Mouse (Mus musculus) naive thymus-derived CD4-positive, alpha-beta T cell, adult 2 months (primary cell): ENCODE results near the gene Mgat4c.
"Not testable (repeated sequence)": the region's sequence is repeated elsewhere in the genome, so short reads cannot be mapped to it uniquely, and the experiment has no call there.

Source experiments
- DNase-seq: peaks from one replicate; pipeline ENCODE4 v3.0.0-alpha.2; 2011; ENCODE audit warnings: low read depth

Gene Mgat4c

DNA sequence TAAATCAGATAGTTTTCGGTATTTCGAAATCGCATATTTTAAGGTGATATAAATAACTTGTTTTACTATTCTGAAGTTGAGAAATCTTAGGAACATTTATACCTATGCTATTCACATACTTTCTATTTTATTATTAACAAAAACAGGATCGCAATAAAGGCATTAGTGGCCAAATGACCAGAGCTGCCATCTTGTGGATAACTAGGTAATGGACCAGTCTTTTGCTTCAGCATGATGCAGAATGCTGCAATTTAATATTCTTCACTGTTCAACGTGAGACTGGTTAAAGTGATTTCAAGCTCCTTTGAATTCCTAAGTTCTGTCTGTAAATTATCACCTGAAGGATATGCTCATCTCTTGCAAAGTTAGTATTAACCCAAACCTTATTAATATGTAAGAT lies 473.6 kb downstream of the Mgat4c start:
- DNase-seq = no peak

DNA sequence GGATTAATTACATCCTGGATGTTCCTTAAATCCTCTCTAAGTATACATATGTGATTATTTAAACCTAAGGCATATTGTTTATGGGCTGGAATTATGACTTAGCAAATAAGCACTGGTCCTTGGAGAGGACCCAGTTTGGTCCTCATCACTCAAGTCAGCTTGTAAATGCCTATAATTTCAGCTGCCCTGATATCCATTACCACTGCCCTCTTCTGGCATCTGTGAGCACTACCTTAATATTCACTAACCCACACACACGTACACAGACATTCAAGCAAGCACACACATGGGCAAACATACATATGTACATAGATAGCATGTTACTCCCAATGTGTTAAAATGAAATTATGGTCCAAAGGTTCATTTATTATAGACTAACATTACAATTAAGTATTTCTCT lies 474.6 kb downstream of the Mgat4c start:
- DNase-seq = no peak

DNA sequence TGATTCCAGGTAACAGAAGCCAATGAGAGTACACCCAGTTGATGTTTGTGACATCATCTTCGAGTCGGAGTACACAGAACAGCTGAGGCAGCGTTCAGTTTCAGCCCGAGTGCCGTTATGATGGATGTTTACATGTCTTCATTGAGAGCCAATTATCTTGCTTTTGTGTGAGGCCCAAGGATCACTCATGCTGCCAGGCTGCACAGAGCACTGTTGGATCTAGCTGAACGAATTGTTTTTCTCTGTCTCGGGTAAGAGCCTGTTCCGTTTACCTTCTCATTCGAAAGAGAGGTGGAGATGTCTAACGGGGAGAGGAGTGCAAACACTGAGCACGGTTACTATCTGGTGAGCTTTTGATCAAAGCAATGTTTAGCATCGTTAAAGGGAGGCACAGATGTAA lies 477.5 kb downstream of the Mgat4c start:
- DNase-seq = no peak

DNA sequence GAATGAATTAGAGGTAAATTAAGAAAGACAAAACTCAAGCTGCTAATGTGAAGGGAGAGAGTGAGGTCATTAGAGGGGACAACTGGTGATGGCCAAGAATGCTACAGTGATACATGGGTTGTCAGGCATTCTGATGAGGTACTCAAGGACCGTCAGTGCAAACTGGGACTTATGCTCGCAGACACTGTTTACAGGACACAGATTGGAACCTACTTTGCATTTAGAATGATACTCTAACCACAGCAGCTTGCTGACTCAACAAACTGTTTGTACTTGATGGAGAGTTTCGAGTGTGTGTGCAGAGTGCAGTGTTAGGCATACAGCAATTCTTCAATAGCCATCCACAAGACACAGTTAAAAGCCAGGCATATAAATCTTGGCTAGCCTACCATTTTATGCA lies 503.4 kb downstream of the Mgat4c start:
- DNase-seq = no peak

DNA sequence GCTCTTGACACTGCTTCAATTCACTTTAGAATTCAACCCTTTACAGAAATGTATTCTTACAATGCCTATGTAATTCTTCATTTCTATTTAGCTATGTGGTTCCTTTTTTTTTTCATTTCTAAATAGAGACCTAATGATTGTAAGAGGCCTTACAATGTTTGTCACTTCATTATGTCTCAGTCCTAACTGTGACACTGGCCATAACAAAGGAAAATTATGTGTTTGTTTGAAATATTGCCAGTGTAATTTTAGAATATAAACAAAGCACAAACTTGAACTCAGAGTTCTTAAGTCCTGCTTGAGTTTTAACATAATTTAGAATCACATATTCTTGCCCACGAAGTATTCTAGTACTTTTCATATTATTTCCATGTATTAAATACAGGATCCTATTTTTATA lies 510.4 kb downstream of the Mgat4c start:
- no peak for DNase-seq

DNA sequence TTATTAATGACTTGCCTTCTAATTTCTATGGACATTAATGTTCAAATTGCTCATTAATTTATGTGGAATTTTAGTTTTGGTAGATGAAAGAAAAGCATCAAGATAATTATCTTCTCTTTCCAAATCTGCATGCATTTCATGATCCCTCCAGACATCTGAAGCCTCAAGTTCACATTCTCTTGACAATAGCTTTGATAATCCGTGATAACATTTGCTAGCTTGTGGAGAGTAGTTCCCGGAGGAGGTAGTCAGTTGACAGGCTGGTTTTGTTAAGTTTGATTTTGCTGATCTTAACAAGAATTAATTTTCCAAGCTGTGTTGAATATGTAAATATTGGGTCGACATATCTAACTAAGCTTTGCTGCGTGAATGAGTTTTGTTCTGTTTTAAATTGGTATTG lies 515.6 kb downstream of the Mgat4c start:
- no peak for DNase-seq

DNA sequence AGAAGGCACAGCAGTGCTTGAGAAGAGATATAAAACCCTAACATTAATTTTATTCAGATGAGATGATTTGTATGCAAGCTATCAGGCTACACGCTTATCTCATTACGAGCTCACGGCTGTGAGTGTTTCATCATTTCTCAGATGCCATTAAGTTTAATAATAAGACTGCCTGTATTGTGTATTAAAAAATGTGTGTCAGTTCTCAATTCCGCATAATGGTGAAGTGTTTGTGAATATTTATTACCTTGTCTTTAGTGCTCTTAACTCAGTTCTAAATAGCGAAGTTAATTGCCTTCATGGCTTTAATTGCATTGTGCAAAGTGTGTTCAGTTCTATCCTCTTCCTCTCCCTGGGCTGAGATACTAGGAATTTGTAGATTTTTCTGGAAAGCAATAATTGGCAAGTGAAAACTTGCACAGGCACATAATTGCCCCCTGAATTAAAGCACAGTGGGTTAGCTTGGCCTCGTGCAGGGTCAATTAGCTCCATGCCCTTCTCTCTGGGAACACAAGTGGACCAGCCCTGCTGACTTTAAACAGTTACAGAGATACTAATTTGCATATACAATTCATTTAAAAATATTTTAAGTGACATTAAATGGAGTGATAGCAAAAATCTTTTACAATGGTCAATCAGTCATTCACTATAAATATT lies 557.4 kb downstream of the Mgat4c start:
- DNase-seq = no peak

DNA sequence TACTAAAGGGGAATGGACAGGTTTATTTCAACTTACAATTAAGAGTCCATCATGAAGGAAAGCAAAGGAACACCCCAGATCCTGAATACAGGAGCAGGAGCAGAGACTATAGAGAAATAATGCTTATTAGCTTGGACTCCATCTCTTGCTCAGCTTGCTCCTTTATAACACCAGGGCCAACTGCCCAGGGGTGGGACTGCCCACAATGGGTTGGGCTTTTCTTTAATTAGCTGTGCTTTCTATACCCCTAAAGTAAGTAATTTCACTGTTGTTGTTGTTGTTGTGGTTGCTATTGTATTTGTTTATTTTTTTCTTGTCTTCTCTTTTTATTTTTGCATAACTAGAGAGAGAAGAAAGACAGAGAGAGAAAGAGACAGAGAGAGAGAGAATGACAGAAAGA lies 562.6 kb downstream of the Mgat4c start:
- no peak for DNase-seq

DNA sequence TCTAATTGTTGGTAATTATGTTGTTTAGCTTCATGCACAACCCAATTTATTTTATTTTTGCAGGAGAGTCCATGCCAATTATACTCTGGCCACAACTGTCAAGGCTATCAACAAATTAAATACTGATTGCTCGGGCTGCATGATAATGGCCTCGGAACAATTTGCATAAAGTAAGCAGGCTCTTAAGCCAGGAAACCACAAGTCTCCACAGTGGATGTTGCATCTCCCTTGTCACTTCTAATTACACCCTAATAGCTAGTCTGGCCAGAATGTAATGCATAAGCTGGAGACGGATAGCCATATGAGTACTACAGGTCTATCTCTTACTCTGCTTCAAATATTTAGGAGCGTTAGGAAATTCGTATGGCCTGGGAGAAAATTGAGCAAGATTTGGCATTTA lies 563.3 kb downstream of the Mgat4c start:
- DNase-seq = no peak

DNA sequence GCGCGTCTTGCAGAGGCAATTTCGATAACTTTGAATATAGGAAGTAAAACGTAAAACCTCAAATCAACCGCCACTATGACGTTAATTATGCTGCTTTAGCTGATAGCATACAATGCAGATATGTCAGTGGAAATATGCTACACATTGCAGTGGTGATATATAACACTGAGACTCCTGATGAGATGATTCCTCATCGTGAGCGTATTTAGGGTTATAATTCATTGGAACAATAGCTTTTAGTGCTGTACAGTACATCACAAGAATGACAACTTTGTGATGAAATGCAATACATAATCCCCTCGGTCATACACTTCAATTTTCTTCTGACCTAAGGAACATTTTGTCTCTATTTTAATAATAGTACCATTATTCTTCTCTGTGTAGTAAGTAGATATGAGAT lies 564.0 kb downstream of the Mgat4c start:
- DNase-seq = no peak

DNA sequence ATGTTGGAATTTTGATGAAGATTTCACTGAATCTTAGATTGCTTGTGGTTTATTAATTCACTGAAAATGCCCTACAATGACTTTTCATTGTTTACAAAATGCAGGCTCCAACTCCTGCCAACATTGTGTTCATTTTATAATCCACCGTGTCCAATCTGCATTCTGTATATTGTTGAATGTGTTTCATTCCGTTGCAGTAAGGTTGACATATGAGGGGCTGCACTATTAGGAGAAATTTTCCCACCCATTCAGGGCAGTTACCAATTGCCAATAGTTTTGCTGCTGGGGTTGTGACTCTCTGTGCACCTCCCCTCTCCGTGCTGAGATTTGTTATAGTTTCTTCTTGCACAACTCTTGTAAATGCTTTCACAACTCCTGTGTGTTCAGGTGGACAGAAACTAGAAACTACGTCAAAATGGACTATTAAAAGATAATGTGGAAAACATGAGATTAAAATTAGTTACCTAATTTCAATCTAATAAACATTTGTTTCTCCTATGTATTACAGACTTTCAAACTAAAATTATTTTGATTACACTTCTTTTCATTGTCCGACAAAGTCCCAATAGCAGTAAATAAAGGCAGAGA lies 627.7 kb downstream of the Mgat4c start:
- no peak for DNase-seq

DNA sequence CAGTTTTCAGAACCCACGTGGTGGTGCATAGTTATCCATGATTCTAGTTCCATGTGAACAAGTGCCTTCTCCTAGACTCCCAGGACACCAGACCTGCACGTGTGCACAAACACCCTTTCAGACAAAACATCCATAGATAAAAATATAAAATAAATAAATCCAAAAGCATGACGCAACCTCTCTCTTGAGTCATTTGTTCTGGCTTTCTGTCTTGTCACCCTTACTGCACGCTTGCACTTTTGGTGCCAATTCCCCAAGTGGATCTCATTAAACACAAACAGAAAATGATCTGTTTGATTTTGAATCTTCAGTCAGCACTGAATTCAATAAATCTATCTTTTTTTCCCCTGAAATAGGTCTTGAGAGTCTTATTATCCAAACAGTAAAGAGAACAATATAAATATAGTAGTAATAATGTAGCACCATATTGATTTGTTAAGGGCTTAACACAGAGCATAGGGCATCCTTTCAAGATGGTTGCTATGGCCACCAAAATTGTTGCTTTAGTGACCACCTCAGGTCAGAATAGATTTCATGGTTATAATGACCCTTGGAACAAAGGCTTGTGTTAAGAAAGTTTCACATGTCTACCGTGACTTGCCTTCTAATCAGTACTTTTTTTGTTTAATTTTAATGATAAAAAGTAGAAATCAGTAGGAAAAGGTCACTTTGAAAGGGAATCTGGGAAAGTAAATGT lies 684.5 kb downstream of the Mgat4c start:
- DNase-seq = no peak

DNA sequence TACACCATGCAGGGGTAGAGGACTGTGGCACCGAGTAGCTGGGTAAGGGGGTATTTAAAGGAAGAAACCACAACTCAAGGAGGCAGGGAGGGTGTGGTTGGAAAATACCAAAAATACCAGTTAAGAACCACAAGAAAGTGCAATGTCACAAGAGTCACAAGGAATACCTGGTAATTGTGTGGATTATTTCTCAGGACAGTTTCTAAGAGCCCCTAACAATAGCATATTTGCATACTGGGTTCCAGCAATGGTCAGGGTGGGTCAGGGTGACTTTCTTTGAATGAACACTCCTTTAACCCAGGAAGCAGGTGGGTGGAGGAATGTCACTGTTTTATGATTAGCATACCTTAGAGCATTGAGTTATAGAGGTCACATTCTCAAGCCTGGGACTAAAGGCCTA lies 689.3 kb downstream of the Mgat4c start:
- DNase-seq = no peak

DNA sequence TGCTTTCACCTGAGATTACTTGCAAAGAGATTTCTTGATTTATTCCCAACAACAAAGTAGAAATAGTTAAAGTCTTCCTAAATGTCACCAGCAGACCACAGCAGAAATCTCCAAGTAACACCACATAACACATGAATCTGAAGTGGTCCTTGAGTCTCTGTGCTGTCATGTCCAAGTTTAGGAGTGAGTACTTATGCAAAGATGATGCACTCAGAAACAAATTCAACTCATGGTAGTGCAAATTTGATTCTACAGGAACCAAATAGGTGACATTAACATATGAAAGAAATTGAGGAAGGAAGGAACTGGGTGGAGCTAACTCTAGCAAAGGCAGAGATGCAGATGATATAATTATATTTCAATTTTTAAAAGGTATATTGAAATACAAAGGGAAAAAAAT lies 690.8 kb downstream of the Mgat4c start:
- DNase-seq = no peak

DNA sequence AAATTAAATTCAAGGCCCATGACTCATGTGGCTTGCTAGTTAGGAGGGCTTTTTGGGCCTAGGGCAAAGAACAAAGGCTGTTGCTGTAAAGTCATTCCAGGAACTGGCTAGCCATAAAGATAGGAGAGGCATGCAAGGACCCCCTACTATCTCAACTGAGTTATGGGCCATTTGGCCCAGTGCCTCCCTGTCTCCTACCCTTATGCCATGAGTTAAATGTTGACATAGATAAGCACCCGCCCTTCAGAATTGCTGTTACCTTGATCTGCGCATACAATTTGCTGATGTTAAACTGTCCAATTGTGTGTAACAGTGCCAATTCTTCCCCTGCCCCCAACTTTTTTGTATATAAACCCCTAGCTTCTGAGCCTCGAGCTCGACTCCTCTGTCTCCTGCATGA lies 692.8 kb downstream of the Mgat4c start:
- DNase-seq = no peak

DNA sequence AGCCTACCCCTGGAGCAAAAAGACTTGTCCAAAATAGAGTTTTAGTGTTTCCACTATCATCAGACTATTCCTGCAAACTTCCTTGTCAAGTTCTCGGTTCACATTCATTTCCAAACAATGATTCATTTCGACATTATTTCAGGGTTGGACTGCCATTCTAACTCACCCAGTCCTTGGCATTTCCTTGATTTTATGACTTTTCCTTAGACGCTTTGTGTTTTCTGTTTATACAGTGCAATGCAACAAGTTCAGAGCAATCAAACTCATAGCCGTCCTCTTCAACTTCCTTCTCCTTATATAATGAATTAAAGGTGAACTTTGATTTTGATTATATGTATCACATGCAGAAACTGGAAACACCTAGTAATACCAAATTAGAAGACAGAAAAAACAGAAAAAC lies 696.1 kb downstream of the Mgat4c start:
- no peak for DNase-seq

DNA sequence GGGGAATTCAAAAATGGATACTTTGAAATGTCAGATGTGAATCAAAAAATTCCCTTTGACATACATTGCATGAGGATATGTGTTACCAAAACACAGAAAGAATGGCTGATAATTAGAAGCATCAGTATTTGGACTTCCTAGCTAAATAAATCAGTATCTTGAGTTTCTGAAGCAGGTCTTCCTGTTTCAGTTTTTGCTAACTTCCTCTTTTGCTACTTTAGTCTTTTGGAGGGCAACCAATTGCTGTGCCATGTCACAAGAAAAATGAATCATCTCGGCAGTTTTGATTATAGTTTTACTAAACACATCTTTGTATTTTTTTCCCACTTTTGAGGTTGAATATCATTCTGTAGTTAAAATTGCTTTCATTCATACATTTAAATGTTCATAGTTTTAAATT lies 707.9 kb downstream of the Mgat4c start:
- DNase-seq = no peak

DNA sequence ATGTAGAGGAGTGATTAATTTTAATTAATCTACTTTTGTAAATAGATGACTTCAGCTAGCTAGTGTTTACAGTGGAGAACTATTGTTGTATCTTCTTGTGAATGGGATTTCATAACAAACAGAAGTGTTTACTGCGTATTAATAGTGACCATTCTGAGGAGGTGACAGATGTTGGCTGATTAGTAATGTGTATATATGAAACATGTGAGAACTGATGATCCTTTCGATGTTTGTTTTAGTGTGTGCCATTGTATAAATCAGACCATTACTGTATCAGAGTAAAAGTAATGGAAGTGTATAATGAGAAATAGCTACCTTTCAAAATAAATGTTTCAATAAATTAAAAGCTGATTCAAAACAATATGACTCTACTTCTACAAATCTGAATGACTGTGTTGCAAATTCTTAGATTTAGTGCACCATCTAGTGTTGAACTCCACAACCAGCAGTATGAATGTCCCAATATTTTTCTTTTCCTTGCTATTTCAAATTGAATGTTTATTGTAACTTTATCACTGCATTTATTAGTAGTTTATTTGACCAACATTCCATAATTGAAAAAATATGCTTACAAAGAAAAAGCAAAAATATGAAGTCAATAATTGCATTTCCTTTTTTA lies 736.5 kb downstream of the Mgat4c start:
- DNase-seq = no peak

DNA sequence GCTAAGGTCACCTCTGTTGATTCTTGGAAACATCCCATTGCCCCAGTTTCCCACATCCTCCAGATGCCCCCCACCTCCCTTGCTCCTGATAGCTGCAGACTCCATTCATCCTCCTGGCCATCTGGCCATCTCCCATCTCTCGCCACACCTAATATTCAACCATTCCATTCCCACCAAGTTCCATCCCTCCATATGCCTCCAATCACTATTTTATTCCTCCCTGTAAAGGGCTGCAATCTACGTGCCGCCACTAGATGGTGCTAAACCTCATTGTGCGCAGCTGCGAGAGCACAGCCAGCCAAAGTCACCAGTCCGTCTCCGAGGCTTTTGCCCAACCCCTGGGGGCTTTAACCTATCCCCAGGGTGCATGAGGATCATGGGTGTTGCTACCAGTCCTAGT lies 753.8 kb downstream of the Mgat4c start:
- DNase-seq = peak; percentile 7

DNA sequence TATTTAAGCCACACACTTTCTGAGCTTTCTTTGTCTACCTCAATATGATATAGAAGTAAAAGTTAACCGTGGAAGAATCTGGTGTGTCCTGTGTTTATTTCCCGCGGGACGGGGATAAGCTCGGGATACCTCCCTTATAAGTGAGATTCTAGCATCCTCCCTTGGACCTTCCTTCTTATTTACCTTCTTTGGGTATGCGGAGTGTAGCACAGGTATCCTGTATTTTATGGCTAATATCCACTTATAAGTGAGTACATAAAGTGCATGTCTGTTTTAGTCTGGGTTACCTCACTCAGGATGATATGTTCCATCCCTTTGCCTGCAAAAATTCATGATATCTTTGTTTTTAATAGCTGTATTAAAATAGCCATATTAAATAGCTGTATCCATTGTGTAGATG lies 754.2 kb downstream of the Mgat4c start:
- DNase-seq = not testable (repeated sequence)
